Mouse (Mus musculus): ENCODE data around the gene Zbtb48.

DNA sequence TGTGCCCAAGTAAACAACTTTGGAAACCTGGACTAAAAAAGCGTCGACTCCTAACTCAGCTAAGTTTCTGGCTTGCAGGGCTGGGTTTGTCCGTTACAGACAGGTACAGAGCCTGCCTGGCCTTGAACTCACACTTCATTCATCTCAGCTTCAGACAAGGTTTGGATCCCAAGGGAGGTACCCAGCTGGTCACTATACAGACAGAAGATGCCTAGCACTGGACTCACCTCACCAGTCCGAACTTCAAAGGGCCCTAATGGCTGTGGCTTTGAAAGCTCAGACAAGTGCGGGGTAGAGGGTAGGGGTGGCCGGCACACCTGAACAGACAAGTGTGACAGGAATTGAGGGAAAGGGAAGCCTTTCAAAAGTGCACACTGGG, 38.4 kb downstream of the Zbtb48 start:
- TF ChIP-seq GATA1 (IDR thresholded peaks at IDR 0.05; ENCODE audit: low read length) (no peak), TAL1 (IDR thresholded peaks at IDR 0.05; ENCODE audit: low read length) (no peak)
